Mouse (Mus musculus): ENCODE results near the gene Fam49a.

Gene Fam49a

DNA sequence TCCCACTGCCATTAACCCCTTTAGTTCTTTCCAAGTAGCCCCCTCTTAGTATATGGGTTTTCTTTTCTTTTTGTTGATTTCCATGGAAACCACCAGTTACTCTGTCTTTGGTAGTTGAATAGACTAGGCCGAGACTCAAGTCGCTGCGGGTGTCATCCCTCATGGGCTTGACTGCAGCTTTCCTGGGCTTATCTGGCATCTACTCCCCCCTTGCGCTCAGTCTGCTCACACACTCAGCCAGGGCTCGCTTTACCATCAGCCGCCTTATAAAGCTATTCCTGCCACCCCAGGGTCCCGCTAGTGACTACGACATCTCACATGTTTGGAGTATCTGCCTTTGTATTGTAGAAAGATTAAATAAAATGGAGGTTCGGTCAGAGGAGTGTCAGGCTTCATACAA, 94.1 kb downstream of the Fam49a start:
- no peak for DNase-seq (ENCODE audit: extremely low spot score, low read depth, low spot score)

DNA sequence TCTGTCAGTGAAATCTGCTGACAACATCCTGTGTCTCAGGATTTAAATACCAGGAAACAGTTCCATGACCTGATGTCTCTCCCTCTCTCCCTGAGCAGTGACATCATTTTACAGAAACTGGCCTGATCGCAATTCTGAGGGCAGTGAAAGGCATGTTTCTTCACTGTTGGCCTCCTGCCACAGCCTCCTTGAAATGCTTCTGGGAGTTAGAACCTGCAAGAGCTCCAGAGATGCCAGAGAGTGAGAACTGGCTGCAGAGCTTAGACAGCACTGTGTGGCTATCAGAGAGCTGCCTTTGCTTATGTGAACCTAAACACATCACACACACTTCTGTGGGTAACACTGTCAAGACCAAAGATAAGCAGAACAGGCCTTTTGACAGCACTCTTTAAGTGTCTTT, 94.5 kb downstream of the Fam49a start:
- no peak for DNase-seq (ENCODE audit: extremely low spot score, low read depth, low spot score)

DNA sequence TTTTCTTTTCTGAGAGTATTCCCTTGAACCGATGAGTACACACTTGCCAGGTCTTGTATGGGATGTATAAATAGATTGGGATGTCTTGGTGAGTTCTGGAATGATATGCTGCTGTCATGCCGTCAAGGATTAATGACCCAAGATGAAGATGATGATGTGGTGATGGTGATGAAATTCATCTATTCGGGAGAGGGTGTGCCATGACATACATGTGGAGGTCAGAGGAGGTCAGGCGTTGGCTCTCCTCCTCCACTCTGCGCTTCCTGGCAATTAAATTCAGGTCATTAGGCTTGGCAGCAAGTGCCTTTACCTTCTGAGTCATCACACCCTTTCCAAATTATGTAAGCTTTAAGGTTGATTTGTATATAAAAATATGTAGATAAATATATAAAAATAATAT, 95.0 kb downstream of the Fam49a start:
- DNase-seq (ENCODE audit: extremely low spot score, low read depth, low spot score) = no peak

DNA sequence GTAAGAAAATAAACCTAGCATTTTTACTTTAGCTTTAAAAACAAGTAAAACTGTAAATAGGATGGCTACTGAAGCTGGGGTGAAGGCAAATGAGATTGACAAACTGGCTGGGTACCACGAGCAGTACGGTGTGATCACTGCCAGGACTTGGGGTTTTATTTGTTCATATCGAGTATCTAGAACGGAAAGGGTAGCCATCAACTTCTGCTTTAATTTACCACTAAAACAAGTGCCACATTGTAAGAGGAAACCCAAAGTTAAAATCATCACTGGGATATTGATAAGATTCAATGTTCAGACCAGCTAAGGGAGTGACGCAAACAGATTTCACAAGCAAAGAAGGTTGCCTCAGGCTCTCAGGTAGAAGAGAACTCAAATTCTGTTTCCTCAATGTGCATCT, 98.0 kb downstream of the Fam49a start:
- no peak for DNase-seq (ENCODE audit: extremely low spot score, low read depth, low spot score)

DNA sequence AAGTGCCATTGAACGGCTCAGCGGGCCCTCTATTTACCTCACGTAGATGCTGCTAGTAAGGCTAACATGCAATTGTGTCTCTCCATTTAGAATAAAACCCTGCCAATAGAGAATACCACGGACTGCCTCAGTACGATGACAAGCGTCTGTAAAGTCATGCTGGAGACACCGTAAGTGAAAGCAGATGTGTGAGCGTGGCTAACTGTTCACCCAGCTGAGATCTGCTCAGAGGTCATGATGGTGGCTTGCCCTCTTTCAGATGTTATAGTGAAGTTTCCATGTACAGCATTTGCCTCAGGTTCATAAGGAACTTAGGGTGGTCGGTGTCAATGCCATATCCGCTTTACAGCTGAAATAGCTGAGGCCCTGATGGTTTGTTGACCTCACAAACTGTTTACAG, 100.4 kb downstream of the Fam49a start:
- DNase-seq (ENCODE audit: extremely low spot score, low read depth, low spot score) = no peak

DNA sequence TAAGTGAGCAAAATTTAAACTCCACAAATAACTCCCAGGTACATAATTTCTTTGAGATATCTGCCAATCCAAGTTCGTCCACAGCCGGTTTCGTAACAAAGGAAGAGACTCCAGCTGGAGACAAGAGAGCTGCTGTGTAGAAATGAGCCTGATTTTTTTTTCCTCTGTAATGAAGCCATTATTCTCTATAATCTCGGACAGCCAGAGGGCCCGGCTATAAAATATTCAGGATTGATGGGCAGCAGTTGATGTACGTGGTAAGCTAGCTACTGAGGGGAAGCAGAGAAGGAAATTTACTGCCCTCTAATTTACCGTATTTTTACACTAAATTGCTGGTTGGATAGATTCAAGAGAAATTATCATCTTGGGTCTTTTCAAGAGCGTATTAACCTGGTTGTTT, 102.3 kb downstream of the Fam49a start:
- no peak for DNase-seq (ENCODE audit: extremely low spot score, low read depth, low spot score)

DNA sequence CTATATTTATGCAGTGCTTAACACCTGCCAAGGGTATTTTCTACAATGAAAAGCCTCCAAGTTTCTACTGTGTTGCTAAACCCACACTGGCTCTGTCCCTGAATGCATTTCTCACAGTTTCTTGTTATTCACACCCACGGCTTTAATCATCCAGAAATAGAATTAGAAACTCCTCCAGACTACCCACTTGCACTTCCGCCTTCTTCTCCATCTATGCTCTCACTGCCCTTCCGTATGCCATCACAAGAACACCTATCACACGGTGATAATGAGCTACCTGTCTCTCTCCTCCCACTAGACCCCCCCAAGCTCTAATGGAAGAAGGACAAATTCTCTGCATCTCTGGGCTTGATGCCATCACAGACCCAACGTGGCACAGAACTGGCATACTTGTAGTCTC, 105.5 kb downstream of the Fam49a start:
- DNase-seq (ENCODE audit: extremely low spot score, low read depth, low spot score) = no peak

DNA sequence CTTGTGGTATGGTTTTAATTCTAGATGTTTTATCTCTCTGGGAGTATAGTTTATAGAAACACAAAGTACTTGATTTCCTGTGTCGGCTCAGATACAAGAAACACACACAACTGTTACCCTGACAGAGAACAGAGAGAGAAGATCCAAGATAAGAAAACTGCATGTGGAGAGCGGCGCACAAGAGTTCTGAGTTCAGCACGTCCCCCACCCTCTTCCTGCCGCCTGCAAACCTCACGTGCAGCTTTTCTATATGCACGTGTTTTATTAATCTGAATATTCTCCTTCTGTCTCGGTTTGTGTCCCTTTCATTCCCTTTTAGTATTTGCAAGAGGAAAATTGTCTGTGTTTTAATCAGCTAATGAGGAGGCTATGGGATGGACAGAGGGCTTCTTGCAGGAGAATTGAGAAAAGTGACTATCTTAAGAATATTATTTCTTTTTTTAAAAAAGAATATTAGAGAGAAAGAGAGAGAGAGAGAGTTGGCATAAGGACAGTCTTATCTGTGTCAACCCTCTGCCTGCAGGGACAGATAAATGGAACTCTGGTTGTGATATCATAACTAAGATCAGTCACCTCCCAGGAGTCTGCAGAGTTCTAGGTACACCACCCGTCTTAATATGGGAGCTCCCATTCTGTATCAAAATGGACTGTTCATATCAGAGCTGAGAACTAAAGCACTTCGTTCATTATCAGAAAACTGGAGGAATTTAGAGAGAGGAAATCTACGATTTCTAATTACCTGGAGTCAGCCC, 111.3 kb downstream of the Fam49a start:
- DNase-seq (ENCODE audit: extremely low spot score, low read depth, low spot score) = no peak

DNA sequence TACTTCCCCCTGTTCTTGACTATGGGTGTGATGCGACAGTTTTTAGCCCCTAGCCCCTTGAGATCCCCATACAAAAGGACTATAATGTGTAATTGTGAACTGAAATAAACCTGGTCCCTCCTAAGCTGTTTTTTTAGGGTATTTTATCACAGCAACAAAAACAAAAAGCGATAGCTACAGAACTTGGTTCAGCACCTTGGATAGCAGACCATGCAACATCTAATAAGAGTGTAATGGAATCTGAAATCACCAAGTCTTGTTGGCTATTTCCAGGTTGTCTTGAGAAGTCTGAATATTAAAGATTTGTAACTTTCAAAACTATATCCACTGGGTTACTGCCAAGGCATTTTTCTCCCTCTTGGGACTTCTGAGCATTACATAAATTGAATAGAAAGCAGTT, 117.1 kb downstream of the Fam49a start:
- no peak for DNase-seq (ENCODE audit: extremely low spot score, low read depth, low spot score)

DNA sequence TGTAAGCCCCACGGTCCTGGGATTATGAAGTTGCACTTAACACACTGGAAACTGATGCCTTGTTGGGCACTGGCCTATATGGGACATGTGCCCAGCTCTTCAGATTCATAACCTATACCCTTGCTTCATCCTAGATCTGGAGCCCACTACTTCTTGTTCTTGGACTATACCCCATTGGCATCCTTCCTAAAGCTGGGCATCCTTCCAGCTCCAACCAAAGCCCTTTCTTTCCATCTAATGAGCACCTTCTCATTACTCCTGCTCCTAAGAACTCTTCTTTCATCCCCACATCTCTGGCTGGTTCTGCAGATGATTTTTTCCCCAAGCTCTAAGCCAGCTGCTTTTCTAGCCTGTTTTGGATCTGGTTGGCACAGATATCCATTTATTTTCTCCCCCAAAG, 127.3 kb downstream of the Fam49a start:
- no peak for DNase-seq (ENCODE audit: extremely low spot score, low read depth, low spot score)

DNA sequence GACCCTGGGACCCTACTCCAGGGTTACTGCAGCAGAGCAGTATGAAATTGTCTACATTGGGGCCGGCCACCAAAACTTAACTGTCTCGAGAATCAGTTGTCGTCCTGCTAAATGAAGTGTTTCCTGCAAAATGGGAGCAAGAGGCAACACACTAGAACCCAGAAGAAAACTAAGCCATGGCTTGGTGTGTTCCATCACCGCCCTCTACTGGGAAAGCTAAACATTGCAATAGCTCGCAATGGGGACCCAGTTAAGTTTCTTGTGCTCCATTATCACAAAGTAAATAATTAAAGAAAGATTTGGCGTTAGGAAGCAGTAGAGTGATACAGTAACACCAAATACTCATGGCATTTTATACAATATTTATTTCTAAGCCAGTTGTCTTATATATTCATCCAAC, 134.3 kb downstream of the Fam49a start:
- DNase-seq (ENCODE audit: extremely low spot score, low read depth, low spot score) = no peak

DNA sequence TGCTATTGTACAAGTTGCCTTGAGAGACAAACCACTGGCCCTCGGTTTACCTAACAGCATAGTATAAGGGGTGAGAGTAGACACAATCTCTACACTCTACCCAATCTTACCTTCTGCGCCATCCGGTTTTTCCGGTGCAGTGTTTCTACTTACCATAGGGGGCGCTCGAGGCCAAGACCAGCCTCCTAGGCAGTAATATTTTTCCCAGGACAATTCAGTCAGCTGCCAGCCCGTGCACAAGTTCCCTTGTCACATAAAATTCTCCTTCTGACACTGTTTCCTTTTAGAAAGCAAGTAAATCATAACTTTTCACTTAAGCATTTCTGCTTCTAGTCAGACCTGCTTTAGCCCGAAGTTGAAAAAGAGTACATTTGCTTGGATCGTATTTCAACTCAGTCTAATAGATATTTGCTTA, 139.1 kb downstream of the Fam49a start:
- DNase-seq (ENCODE audit: extremely low spot score, low read depth, low spot score) = peak; percentile 58

DNA sequence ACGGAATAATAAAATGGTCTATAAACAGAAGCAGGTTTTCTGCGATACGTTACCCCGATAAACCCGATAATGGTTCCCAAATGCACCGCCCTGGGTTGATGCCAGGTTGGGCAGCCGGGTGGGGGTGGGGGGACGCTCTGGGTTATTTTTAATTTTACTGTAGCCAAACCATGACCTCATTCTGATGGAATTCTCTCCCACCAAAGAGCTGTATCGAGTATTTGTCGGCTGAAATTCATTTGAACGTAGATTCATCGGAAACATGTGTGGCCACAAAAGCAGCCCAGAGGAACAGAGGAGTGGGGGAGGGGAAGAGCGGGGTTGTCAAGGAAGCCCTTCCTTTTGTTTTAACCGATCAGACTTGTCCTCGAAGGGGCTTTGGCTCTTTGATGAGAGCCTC, 139.6 kb downstream of the Fam49a start:
- DNase-seq (ENCODE audit: extremely low spot score, low read depth, low spot score) = no peak

DNA sequence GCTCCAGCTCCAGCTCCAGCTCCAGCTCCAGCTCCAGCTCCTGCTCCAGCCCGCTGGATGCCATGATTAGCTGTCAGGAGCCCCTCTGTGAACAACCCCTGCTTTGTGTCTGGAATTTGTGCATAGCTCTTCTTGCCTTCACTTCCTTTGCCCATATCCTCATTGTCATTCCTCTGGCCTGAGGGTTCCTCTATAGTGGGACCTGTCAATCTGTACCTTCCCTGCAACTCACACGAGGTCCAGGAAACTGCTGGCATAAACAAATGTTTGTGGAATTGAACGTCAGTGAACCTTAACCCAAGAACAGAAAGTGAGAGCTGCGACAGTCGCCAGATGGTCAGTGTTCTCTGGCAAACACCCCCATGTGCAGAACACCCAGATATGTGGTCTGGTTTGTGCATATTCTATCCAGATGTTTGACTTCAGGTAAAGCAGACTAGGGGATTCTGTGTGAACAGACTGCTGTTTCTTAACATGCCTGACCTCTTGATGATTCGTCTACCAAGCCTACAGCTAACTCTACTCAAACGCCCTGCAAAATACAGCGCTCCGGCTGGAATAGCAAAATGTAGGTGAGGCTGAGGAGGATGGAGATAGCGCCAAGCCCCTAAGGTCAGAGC, 143.7 kb downstream of the Fam49a start:
- DNase-seq (ENCODE audit: extremely low spot score, low read depth, low spot score) = no peak

DNA sequence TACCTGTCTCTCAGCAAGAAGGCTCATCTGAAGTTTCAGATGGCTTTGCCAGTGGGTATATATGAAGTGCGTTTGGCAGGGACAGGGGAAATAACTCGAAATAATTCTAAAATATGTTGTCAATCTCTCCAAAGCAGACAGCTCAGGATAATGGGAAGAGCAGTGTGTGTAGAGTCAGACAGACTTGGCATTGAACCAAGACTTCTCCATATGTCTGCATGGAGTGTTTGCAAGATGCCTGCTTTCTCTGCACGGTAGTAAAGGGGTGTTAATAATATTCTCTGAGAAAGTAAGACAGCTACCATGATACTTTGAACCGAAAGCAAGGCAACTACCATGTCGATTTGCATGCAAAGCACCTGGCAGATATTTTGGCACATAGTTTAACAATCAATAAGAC, 147.1 kb downstream of the Fam49a start:
- DNase-seq (ENCODE audit: extremely low spot score, low read depth, low spot score) = no peak

DNA sequence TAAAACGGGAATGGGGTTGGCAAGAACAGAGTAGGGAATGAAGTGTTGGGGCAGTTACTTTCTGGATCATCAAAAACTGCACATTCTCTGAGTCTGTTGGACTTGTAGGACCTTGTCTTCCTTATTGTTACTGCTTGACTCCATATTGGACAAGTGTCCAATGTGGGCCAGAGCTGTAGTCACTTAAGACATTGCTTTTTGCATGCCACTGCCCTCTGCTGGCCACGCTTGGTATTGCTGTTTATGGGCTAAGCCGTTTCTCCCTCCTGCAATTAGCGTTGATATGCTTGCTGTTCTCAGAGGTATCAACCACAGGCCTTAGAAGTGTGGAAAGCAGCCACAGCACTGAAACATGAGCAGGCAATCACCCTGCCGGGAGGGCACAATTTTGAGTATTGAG, 150.7 kb downstream of the Fam49a start:
- DNase-seq (ENCODE audit: extremely low spot score, low read depth, low spot score) = peak; percentile 69

DNA sequence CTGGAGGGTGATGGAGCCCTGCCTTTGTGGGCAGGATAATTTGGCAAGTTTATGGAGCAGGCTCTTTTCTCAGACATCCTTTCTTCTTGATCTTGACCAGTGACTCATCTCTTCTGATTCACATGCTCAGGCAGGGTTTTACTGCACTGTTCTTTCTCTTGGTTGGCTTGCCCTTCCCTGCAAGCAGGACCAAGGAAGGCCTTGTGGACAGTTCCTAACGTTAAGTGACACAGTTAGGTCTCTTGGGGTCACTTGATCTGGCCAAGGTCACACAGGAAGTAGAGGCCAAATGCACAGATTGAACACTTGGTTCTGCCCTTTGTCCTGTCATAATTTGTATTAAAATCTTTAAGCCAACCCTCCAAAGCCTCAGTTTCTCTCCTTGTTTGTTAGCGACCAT, 158.5 kb downstream of the Fam49a start:
- no peak for DNase-seq (ENCODE audit: extremely low spot score, low read depth, low spot score)

DNA sequence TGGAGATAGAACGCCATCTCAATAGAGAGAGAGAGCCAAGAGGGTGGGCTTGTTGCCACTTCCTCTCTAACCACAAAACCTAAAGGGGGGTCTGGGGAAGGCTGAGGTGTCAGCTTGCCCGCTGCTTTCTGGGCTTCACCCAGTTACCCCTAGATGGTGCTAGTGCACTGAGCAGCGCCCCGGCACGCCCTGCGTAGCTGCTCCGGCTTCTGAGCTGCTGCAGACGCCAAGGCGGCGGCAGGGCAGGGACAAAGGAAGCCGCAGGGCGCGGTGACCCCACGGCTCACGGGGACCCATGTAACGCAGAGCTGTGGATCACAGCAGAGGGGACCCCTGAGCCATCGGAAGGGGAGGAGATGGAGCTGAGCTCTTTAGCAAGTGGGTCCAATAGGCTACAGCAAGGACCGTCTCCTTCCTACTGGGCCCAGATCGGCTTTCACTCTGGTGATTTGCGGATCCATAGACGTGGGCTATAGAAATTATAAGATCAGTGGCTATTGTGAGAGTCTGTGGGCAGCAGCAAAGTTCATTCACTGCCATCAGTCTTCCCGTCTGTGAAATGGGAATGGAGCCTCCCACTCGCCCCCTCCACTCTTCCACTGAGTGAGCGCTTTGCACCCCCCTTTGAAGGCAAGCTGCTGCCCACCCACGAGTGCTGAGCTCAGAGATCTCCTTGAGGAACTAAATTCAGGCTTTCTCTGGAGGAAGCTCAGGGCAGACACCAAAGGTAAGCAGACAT, 159.1 kb downstream of the Fam49a start:
- DNase-seq (ENCODE audit: extremely low spot score, low read depth, low spot score) = peak; percentile 53

DNA sequence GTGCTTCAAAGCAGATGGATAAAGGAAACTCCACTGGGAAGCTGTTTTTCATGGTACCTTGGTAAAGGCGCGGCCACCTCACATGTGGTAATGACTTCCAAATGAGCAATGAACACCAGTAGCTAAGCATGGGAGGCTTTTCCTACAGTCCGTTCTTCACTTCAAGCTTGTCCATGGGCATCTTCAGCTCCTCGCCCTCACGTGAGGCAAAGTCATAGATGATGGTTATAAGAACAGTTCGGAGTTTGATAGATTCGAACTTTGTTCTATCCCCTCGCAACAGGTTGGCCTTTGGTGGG, 159.6 kb downstream of the Fam49a start:
- DNase-seq (ENCODE audit: extremely low spot score, low read depth, low spot score) = no peak

DNA sequence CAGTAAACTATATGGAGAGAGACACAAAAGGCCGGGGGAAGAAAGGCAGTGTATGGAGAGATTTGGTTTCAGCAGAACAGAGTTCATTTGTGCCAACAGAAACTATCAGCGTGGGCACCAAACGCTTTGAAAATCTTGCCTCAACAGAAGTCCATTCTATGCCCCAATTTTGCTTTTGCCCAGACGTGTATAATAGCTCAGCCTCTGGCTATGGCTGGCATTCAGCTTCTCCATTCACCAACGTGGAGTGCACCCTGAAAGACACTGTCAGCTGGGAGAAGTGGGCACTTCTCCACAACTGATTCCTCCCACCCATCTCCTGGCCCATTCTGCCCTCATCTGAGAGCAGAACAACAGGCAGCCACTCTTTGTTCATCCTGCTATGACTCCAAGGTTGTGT, 163.2 kb downstream of the Fam49a start:
- DNase-seq (ENCODE audit: extremely low spot score, low read depth, low spot score) = no peak

DNA sequence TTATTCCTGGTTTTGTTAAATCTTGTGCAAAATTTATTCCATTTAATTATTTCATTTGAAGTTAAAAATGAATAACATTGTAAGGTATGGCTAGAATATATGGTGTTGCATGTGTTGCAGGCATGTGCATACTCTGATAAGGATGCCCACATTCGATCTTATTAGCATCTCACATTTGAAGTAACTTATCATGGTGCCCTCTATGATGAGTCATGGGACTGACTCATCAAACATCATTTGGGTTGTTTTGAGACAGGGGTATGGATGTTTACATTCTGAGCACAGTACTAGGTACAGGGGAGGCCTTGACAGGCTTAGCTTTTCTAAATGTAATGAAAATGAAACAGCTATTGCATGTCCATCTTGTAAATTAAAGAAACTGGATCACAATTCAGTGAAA, 165.3 kb downstream of the Fam49a start:
- DNase-seq (ENCODE audit: extremely low spot score, low read depth, low spot score) = no peak

DNA sequence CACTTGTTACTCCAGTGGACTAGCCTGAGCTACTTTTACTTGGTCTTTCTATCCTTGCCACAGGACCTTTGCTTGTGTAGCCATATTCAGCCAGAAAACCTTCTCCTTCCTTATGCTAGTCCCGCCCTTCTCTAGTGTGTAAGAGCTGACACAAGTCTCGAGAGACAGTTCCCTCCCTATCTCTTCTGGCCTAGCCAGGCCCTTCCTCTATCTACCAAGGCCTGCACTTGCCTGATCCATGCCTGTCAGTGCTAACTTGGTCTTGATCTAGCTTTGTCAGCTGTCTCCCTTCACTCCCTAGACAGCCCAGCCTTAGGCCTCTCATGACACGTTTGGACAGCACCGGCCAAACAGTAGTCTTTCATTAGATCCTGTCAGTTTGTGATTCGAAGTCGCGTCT, 166.9 kb downstream of the Fam49a start:
- DNase-seq (ENCODE audit: extremely low spot score, low read depth, low spot score) = no peak
